Mouse (Mus musculus): ENCODE measurements around the gene Arl10.

DNA sequence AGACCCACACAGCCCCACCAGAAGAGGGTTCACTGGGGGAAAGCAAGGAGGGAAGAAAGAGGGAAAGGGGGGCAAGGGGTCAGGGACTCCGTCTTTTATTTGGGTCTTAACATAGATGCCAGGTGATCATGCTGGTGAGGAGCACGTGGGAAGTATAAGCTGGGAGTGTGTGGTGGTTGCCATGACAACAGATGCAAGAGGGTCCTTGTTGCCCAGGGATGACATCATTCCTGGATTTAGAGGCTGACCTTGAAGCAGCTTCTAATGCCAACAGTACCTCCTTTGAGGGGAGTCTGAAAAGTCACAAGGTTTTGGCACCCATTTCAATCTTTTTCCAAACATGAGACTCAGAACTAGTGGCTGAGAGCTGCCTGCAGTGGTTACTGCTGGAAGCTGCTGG lies 3.2 kb upstream of the Arl10 start:
- TF ChIP-seq CTCF (IDR thresholded peaks at IDR 0.05; ENCODE audit: low read depth) (no peak), EP300 (optimal IDR thresholded peaks at IDR 0.05) (no peak)

Data from stomach, postnatal 0 days (tissue).